Mouse (Mus musculus): Measurements from ENCODE around the gene Gzmb.
"Not testable (repeated sequence)": the region's sequence is repeated elsewhere in the genome, so short reads cannot be mapped to it uniquely, and the experiment has no call there.

Gzmb gene

GRCm38 (mm10) chr14:56262153-56262552, at the start of gene Gzmb:
Gzmb (minus strand) TSS chr14:56262260.
- DNase-seq = no peak

GRCm38 (mm10) chr14:56311801-56312200, 49.7 kb upstream of the Gzmb start:
- DNase-seq = not testable (repeated sequence)

GRCm38 (mm10) chr14:56310238-56310637, 48.2 kb upstream of the Gzmb start:
- no peak for DNase-seq

GRCm38 (mm10) chr14:56304149-56304548, 42.1 kb upstream of the Gzmb start:
- peak in 1 of 2 experiments; percentile 5 for DNase-seq

- no peak for DNase-seq
Observed at GRCm38 (mm10) chr14:56303506-56304025, 41.5 kb upstream of the Gzmb start.

GRCm38 (mm10) chr14:56302091-56302490, 40.0 kb upstream of the Gzmb start:
- DNase-seq = no peak

- DNase-seq = no peak
Observed at GRCm38 (mm10) chr14:56296786-56297185, 34.7 kb upstream of the Gzmb start.

GRCm38 (mm10) chr14:56296106-56296505, 34.0 kb upstream of the Gzmb start:
- no peak for DNase-seq

GRCm38 (mm10) chr14:56293146-56293545, 31.1 kb upstream of the Gzmb start:
- no peak for DNase-seq

- no peak for DNase-seq
Observed at GRCm38 (mm10) chr14:56288651-56289050, 26.6 kb upstream of the Gzmb start.

GRCm38 (mm10) chr14:56287806-56288205, 25.7 kb upstream of the Gzmb start:
- no peak for DNase-seq

- no peak for DNase-seq
Observed at GRCm38 (mm10) chr14:56284356-56285325, 22.6 kb upstream of the Gzmb start.

GRCm38 (mm10) chr14:56283816-56284215, 21.8 kb upstream of the Gzmb start:
- no peak for DNase-seq

GRCm38 (mm10) chr14:56281090-56281489, 19.0 kb upstream of the Gzmb start:
- no peak for DNase-seq

GRCm38 (mm10) chr14:56278691-56279090, 16.6 kb upstream of the Gzmb start:
- DNase-seq = not testable (repeated sequence)

GRCm38 (mm10) chr14:56276096-56276495, 14.0 kb upstream of the Gzmb start:
- not testable (repeated sequence) for DNase-seq

GRCm38 (mm10) chr14:56266109-56266508, 4.0 kb upstream of the Gzmb start:
- DNase-seq = no peak

- no peak for DNase-seq
Observed at GRCm38 (mm10) chr14:56240409-56240808, 21.7 kb downstream of the Gzmb start.

- no peak for DNase-seq
Observed at GRCm38 (mm10) chr14:56234556-56234955, 27.5 kb downstream of the Gzmb start, which contains the start of gene Gzmc. Gzmc (minus strand) TSS chr14:56234656.

GRCm38 (mm10) chr14:56211317-56211716, 50.7 kb downstream of the Gzmb start, which contains the start of gene Gzmf:
Gzmf (minus strand) TSS chr14:56211417.
- no peak for DNase-seq

All from lung, adult 18-20 months (tissue).